Mouse (Mus musculus): Measurements from ENCODE around the gene Gemin6.
"Not testable (repeated sequence)": the region's sequence is repeated elsewhere in the genome, so short reads cannot be mapped to it uniquely, and the experiment has no call there.

Gene Gemin6

DNA sequence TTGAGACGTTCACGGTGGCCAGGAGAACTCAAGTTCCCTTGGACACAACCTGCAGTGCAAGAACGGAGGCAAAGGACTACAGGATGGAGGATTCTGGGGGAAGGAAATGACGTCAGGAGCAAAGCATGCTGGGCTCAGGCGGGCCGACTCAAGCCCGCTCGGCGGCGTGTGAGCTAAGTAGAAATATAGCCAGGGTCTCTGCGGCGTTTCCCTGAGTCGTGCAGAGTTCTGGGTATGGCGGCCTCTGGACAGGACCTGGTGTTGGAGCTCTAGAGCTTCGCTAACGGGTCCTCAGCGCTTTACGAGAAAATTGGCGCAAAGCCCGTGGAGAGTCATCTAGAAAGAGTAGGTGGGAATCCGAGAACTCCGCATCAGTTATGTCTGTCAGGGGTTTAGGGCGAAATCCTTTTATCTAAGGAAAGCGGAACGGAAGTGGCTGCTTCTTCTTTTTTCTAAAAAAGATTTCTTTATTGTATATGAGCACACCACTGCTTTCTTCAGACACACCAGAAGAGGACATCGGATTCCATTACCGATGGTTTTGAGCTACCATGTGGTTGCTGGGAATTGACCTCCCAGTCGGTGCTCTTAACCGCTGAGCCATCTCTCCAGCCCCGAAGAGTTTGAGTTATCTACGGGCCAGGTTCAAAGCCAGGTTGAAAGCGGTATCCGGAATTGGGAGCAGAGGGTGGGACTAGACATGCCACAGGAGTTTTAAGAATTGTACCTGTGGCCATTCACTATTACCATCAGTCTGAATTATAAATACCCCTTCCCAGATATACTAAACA lies at the start of gene Gemin6:
TSS of gene Gemin6 (plus strand) at position 116 of the 791 bp plus-strand sequence.
- DNase-seq (ENCODE audit: low read depth, low spot score) = peak; percentile 93

DNA sequence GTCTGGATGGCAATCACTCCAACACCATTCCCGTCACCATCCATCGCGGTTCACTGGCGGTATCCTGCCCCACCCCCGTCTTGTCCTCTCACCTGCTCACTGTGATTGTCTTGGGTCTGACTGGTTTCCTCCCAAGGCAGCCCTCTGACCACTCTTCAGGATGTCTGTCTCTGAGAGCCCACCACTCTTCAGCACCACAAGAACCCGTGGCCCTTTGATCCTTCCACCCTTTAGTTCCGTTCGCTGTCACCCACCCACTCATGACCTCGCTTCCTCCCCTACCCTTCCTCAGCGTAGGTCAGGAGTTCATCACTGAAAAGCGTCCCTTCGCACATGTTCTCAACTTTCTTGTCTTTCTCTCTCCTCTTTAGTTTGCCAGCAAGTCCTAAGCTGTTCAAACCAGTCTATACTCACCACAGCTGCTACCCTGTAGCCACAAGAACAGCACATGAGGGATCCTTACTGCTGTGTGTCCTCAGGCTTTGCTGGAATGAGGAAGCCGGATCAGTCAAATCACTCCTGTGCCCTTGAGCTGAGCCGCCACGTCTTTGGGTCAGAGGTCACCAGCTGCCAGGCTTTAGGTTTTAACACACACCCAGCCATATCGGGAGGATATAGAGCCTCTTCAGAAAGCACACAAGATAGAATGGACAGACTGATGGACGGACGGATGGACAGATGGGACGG lies 49.4 kb upstream of the Gemin6 start:
- no peak for DNase-seq (ENCODE audit: low read depth, low spot score)

DNA sequence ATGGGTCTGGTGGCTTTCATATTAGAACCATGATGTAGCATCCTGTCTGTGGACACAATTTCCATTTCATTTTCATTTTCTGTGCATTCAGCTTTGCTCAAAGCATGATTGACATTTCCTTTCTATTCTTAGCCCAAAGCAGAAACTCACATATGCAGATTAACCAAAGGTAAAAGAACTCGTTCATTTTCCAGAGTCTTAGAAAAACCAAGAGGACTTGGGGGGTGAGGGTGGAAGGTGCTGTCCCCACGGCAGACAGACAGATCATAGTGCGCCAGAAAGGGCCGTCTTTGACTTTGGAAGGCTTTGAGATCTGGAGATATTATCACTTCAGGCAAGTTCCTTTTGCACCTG lies 48.9 kb upstream of the Gemin6 start:
- DNase-seq (ENCODE audit: low read depth, low spot score) = peak; percentile 63

DNA sequence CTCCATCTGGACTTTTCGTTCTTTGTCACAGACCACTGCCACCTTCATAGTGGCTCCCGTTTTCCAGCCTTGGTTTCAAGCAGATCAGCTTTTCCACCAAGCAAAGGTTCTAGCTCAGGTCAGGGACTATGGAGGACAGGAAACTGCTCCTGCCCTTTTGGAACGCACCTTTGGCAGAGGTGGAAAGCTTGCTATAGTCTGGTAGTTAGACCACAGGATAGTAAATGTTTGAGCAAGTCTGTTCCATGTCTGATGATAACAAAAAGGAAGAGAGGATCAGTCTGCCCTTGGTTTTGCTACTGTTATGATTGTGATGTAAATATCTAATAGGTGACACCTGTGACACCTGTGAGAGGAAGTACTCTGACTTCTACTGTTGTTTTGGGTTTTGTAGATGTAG lies 48.3 kb upstream of the Gemin6 start:
- DNase-seq (ENCODE audit: low read depth, low spot score) = peak; percentile 33

DNA sequence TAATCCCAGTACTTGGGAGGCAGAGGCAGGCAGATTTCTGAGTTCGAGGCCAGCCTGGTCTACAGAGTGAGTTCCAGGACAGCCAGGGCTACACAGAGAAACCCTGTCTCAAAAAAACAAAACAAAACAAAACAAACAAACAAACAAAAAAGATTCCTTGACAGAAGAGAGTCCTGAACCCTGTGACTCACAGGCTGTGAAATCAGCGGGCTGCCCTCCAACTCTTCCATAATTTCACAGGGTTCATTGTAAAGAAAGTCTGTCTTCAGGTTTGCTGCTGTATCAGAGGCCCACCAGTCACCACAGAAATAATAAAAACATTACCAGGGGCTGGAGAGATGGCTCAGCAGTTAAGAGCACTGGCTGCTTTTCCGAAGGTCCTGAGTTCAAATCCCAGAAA lies 45.4 kb upstream of the Gemin6 start:
- DNase-seq (ENCODE audit: low read depth, low spot score) = not testable (repeated sequence)

DNA sequence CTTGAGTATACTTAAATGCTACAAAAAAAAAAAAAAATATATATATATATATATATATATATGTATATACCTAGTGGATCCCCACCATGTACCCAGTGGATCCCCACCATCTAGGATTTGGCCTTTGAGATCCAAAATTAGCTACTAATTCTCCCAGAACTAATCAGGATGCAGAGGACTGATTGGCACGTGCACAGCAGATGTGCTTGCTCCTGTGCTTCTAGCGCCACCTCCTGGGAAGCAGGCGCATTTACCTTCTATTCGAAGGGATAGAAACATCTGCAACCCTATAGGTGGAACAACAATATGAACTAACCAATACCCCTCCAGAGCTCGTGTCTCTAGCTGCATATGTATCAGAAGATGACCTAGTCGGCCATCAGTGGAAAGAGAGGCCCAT lies 44.3 kb upstream of the Gemin6 start:
- DNase-seq (ENCODE audit: low read depth, low spot score) = peak; percentile 70

DNA sequence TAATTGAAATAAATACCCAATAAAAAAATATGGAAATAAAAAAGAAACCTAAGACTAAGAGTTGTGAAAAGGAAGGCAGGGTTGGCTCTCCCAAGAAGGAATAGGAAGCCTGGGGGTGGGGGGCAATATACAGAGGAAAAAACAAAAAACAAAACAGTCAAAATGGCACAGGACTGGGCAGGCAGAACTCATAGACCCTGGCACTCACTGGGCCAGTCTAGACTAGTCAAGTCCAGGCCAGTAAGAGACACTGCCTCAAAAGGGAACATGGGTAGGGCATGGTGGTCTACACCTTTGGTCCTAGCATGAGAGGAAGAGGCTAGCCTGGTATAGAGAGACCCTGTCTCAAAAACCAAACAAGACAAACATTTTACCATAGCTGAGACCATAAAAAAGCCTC lies 43.8 kb upstream of the Gemin6 start:
- DNase-seq (ENCODE audit: low read depth, low spot score) = no peak

DNA sequence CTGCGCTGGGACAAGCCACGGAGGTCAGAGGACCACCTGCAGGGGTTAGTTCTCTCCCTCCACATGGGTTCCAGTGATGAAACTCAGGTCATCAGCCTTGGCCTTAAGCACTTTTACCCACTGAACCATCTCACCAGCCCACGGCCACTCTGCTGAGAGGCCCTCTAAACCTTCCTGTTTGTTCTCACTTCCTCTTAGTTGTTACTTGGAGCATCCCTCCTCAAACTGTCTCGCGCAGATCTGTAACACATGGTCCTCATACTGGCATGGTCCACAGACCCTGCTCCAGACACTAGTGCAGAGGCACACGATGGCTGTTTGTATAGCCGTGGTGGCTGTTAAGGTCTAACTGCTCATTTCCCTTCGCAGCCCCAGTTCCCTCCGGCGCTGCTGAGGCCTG lies 40.6 kb upstream of the Gemin6 start:
- peak; percentile 39 for DNase-seq (ENCODE audit: low read depth, low spot score)

DNA sequence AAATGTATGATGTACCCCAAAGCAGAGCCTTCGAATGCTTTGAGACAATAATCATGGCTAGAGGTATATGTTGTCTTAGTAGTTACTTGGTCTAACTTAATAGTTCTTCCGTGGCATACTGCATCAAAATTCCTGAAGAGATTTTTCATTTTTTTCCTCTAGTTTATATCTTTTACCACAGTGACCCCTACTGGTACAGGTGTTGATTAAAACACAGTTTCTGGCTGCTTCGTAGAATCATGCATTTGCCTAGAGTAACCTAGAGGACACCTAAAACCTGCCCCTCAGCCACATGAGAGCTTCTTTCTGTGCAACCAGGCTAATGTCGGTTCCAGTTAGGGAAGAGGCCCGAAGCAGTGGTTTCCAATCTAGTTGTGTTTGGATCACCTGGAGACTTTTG lies 31.2 kb upstream of the Gemin6 start:
- DNase-seq (ENCODE audit: low read depth, low spot score) = peak; percentile 52

DNA sequence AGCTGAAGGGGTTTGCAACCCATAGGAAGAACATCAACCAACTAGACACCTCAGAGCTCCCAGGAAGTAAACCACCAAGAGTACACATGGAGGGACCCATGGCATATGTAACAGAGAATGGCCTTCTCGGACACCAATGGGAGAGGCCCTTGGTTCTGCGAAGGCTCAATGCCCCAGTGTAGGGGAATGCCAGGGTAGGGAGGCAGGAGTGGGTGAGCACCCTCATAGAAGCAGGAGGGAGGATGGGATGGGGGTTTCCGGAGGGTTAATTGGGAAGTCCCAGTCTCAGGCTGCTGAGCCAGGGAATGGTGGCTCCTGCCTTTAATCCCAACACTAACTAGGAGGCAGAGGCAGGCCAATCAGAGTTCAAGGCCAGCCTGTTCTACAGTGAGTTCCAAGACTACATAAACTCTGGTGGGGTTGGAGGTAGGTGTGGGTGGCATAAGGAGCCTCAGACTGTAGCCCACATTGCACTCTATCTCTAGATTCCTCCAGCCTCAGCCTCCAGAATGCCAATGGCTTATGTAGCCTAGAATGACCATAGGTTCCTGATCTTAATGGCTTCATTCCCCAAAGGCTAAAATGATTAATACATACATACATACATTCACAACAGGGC lies 25.0 kb upstream of the Gemin6 start:
- no peak for DNase-seq (ENCODE audit: low read depth, low spot score)

DNA sequence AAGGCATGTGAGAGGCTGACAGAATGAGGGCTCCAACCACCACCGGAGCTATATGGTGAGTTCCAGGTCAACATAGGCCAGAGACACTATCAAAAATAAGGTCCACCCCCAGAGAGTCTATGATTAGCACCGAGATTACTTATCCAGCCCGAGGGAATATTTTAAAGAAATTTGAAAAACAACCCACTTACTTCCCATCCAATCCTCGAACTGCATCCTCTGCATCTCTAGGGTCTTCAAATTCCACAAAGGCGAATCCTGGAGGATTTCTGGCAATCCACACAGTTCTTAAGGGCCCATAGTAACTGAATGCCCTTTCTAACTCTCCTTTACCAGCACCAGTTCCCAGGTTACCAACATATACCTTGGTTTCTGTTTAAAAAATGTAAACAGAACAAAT lies 18.6 kb upstream of the Gemin6 start:
- no peak for DNase-seq (ENCODE audit: low read depth, low spot score)

DNA sequence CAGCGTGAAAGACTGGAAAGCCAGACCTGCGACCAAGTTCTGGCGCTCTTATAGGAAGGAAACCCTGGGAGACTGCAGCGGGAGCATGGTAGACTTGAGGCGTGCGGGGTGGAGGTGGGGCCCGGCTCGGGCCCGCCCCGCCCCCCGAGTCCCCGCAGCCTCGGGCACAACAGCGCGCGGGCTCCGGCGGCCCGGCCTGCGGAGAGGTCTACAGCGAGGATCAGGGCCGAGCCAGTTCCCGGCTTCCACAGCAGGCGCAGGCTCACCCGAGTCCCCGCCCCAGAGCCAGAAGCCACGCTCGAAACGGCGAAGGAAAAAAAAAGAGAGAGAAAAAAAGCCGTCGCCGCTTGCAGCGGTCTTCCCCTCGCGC lies 18.0 kb upstream of the Gemin6 start:
- no peak for DNase-seq (ENCODE audit: low read depth, low spot score)

DNA sequence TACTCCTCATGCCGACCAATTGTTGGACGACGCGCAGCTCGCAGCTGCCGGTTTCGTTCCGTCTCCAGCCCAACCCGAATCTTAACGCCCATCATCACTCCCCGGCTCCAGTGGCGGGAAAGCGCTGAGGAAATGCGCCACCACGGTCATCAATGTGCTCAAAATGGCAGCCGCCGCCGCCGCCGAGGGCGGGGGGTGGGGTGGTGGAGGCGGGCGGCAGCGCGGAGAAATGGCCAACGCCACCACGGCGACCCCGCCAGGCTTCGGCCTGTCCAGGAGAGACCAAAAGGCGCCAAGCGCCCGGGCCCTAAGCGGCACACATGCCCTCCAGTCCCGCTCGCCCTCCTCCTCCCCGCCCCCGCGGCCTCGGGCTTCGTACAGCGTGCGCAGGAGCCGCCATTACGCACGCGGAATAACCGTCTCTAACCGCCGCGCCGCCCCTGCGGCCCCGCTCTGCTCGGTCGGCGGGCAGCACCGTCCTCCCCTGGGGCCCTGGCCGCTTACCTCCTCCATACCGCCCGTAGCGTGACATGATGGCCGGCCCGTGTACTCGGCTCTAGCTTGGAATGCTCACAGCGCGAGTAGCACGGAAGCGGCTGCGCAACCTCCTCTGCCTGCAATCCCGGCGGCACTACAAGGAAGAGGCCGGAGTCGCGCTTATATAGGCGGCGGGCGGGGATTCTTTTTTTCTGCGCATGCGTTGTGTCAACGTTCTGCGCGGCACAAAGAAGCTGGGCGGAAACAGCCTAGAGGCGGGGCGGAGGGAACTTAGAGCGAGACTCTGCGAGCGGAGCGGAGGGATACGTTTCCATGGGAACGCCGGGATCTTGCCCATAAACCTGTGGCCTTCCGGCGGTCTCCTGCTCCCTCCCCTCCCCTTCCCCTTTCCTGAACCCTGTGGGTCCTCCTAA lies 17.3 kb upstream of the Gemin6 start, which contains the start of the genes Srsf7 and Ttc39d:
TSS of gene Srsf7 (minus strand) at position 637 of the 911 bp plus-strand sequence.
TSS of gene Ttc39d (plus strand) at position 790 of the 911 bp plus-strand sequence.
- DNase-seq (ENCODE audit: low read depth, low spot score) = peak; percentile 99

DNA sequence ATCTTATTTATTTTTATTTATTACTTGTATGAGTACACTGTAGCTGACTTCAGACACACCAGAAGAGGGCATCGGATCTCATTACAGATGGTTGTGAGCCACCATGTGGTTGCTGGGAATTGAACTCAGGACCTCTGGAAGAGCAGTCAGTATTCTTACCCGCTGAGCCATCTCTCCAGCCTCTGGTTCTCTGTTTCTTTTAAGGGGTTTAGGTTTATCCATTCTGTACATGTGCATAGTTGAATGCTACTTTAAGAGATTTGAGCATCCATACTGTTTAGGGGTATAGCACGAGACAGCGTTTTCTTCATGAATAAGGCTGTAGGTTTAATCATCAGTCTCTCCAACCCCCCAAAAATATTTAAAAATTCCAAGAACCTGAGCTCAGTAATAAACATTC lies 10.2 kb upstream of the Gemin6 start:
- DNase-seq (ENCODE audit: low read depth, low spot score) = not testable (repeated sequence)

DNA sequence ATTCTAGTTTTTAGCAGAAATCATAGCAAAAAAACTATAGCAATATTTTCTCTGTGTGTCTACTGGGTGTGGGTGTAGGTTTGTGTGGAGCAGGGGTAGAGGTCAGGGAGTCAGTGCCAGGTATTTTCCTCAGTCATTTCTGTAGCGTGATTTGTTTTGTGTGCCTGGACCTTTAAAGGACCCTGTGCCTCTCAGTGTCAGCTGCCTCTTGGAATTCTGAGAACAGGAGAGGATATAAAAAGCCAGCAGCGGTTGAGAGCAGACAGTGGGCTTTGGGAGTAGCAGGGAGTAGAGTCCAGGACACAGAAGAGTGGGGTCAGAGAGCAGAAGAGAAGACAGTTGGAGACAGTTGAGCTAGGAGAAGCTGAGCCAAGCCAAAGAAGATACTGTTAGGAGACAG lies 4.1 kb upstream of the Gemin6 start:
- no peak for DNase-seq (ENCODE audit: low read depth, low spot score)

DNA sequence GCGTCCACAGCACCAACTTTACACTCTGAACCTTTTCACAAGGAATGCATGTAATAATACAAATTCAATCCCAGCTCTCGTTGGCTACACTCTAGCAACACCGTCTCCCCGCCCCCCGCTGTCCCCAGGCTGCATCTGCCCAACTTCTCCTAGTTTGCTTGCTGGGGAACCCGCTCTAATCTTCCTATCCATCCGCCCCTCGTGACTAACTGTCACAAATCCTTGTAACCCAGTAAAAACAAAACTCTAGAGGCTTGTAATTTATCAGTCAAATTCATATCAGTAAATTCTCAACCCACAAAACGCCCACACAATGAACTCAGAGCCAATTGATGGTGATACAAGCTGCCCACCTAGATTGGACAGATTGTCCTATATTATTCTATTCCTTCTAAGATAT lies 3.0 kb upstream of the Gemin6 start:
- DNase-seq (ENCODE audit: low read depth, low spot score) = no peak

DNA sequence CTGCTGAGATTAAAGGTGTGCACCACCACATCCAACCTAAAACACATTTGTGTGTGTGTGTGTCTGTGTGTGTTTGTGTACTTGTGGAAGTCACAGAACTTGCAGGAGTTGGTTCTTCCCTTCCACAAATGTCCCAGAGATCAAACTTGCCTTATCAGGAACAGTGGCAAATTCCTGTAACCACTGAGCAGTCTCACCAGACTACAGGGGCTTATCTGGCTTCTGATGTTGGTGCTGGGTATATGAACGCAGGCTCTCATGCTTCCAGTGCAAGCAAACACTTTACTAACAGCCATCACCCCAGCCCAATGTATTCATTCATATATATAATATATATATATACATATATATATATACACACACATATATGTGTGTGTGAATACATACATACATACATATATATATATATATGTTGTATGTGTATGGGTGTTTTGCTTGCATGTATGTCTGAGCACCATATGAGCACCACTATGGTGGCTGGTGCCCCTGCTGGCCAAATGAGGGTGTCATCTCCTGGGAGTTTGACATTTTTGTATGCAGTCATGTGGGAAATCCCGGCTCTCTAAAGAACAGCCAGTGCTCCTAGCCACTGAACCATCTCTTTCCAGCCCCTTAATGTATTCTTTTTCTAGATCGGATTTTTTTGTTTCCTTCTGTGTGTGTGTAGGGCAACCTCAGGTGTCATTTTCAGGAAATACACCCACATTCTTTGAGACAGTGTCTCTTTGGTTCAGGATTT lies 2.2 kb upstream of the Gemin6 start:
- peak; percentile 56 for DNase-seq (ENCODE audit: low read depth, low spot score)

DNA sequence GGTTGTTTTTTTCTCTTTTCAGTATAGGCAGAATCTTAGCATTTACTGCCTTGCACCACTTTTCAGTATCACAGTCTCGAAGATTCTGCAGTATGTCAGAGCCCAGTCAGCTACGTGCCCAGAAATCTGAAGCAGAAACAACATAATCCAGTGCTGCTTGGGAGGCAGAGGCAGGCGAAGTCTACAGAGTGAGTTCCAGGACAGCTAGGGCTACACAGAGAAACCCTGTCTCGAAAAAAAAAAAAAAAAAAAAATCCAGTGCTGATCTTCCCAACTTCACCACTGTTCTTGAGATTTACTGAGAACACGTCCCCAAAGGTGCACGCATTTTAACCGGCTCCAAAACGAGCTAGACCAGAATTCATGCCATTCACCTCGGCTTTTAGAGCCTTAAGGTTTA lies 412 bp upstream of the Gemin6 start:
- DNase-seq (ENCODE audit: low read depth, low spot score) = no peak

DNA sequence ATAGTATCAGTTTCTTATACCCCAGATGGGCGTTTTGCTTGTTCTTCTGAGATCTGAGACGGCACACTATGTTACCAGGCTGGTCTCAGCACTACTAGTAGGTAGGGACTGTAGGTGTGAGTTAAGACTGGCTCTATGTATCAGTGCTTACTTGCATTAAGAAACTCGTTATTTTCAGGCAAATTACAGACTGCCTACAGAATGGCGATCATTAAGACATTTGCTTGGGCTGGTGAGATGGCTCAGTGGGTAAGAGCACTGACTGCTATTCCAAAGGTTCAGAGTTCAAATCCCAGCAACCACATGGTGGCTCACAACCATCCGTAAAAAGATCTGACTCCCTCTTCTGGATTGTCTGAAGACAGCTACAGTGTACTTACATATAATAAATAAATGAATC lies 901 bp downstream of the Gemin6 start:
- DNase-seq (ENCODE audit: low read depth, low spot score) = not testable (repeated sequence)

DNA sequence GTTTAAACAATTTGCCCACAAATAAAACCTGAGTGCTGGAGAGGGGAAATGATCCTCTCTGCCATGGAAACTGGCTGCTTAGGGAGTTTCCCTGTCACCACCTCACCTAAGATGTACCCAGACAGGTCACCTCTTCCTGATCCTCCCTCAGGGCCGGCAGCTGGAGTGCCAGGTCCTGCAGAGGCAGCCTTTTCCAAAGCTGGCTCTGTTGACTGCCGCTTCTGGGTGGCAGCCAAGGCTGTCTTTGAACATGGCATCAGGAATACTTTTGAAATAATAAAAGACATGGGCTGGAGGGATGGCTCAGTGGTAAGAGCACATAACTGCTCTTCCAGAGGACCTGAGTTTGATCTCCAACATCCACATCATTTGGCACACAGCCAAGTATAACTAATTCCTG lies 5.2 kb downstream of the Gemin6 start:
- DNase-seq (ENCODE audit: low read depth, low spot score) = no peak

DNA sequence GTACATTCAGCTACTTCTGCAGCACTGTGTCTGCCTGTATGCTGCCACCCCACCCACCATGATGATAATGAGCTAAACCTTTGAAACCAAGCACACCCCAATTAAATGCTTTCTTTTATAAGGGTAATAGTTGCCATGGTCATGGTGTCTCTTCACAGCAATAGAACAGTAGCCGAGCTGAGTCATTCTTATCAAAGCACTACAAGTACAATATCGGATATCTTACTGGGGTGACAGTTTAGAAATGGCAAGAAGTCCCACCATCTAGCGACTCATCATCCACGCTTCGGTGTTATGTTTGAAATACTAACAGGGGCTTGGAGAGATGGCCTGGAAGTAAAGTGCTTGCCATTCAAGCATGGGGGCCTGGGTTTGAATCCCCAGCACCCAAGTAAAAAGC lies 9.6 kb downstream of the Gemin6 start:
- peak; percentile 30 for DNase-seq (ENCODE audit: low read depth, low spot score)
